Mouse (Mus musculus) CH12.LX (cell line): ENCODE measurements around the gene 4933415A04Rik. TPM values are rescaled to one million over a fixed set of nuclear protein-coding genes. Genes with fewer than 3 reads are reported as not detected.

ENCODE experiments used
- DNase-seq: peaks from one replicate; pipeline ENCODE4 v3.0.0-alpha.2; 2013; ENCODE audit errors: extremely low read depth
- H3K27ac ChIP-seq: 2 replicates; pipeline ENCODE4 v1.5.1; 2012; ENCODE audit warnings: low read depth, mild to moderate bottlenecking, control low read depth, moderate library complexity; ENCODE audit not compliant: insufficient read depth
- H3K27me3 ChIP-seq: replicated peaks from 2 replicates; pipeline ENCODE3; 2012; ENCODE audit warnings: inconsistent platforms
- H3K36me3 ChIP-seq, 2 experiments: replicated peaks in 1 of 2; 2 replicates each; pipeline versions ENCODE3 to v1.6.1; 2012; ENCODE audit warnings: inconsistent platforms in 1 of 2, low read length in 1 of 2, mild to moderate bottlenecking in 1 of 2, mixed read lengths in 1 of 2, moderate library complexity in 1 of 2; ENCODE audit not compliant: control insufficient read depth in 1 of 2, insufficient read depth in 1 of 2
- H3K4me1 ChIP-seq, 2 experiments: 2 replicates each; pipeline ENCODE4 v1.6.1; 2012; ENCODE audit warnings: inconsistent platforms in 1 of 2, moderate library complexity in 1 of 2; ENCODE audit not compliant: insufficient read depth in 2 of 2, control insufficient read depth in 1 of 2
- H3K4me2 ChIP-seq: 2 replicates; pipeline ENCODE4 v1.6.1; 2012; ENCODE audit warnings: low read depth, mild to moderate bottlenecking, control low read depth; ENCODE audit not compliant: poor library complexity, insufficient read depth, severe bottlenecking
- H3K4me3 ChIP-seq, 3 experiments: fragments of 150-350 bp in 1 of 3; sonication (generic) in 1 of 3; replicated peaks in 1 of 3; 2 replicates each; pipeline versions ENCODE3 to v1.5.1; 2011 to 2012; ENCODE audit warnings: low read depth in 2 of 3, low read length in 2 of 3, mild to moderate bottlenecking in 2 of 3, moderate library complexity in 2 of 3, control low read depth in 1 of 3, improper control_type of control experiment in 1 of 3, inconsistent platforms in 1 of 3, mixed read lengths in 1 of 3; ENCODE audit not compliant: poor library complexity in 1 of 3
- H3K79me2 ChIP-seq: replicated peaks from 2 replicates; pipeline ENCODE4 v1.6.1; 2012; ENCODE audit warnings: mild to moderate bottlenecking, moderate library complexity; ENCODE audit not compliant: control insufficient read depth, poor library complexity, insufficient read depth, severe bottlenecking; ENCODE audit errors: extremely low read depth
- H3K9ac ChIP-seq: 2 replicates; pipeline ENCODE4 v1.6.1; 2012; ENCODE audit warnings: low read depth, mild to moderate bottlenecking, control low read depth, moderate library complexity; ENCODE audit not compliant: insufficient read depth
- H3K9me3 ChIP-seq: replicated peaks from 2 replicates; pipeline ENCODE3; 2012; ENCODE audit warnings: low read length, inconsistent platforms, mixed read lengths
- CHD1 ChIP-seq: IDR thresholded peaks from 2 replicates; pipeline ENCODE4 v1.6.1; 2012; ENCODE audit warnings: low read depth, low read length, improper control_type of control experiment, inconsistent platforms
- CHD2 ChIP-seq: IDR thresholded peaks from 2 replicates; pipeline ENCODE4 v1.6.1; 2011; ENCODE audit warnings: low read length, improper control_type of control experiment
- CTCF ChIP-seq, 2 experiments: IDR thresholded peaks in 1 of 2; conservative IDR thresholded peaks in 1 of 2; 2 replicates each; pipeline ENCODE4 v1.5.1; 2011 to 2012; ENCODE audit warnings: low read depth in 2 of 2, low read length in 2 of 2, improper control_type of control experiment in 1 of 2, inconsistent platforms in 1 of 2, mild to moderate bottlenecking in 1 of 2, moderate library complexity in 1 of 2
- E2F4 ChIP-seq: IDR thresholded peaks from 2 replicates; pipeline ENCODE4 v1.6.1; 2011; ENCODE audit warnings: low read depth, low read length, improper control_type of control experiment; ENCODE audit not compliant: insufficient replicate concordance
- EP300 ChIP-seq: IDR thresholded peaks from 2 replicates; pipeline ENCODE4 v1.6.1; 2011; ENCODE audit warnings: low read length, improper control_type of control experiment
- ETS1 ChIP-seq: conservative IDR thresholded peaks from 2 replicates; pipeline ENCODE4 v1.6.1; 2012; ENCODE audit warnings: low read depth, mild to moderate bottlenecking, inconsistent platforms, low read length, improper control_type of control experiment, moderate library complexity
- HCFC1 ChIP-seq: IDR thresholded peaks from 2 replicates; pipeline ENCODE4 v1.6.1; 2012; ENCODE audit warnings: low read depth, mild to moderate bottlenecking, inconsistent platforms, low read length, improper control_type of control experiment
- IRF4 ChIP-seq: IDR thresholded peaks from 2 replicates; pipeline ENCODE4 v1.6.1; 2014; ENCODE audit warnings: low read depth, mild to moderate bottlenecking, inconsistent platforms, low read length, improper control_type of control experiment
- MAX ChIP-seq: IDR thresholded peaks from 2 replicates; pipeline ENCODE4 v1.6.1; 2011; ENCODE audit warnings: low read length, improper control_type of control experiment
- MAZ ChIP-seq: IDR thresholded peaks from 2 replicates; pipeline ENCODE4 v1.6.1; 2012; ENCODE audit warnings: low read depth, mild to moderate bottlenecking, inconsistent platforms, low read length, improper control_type of control experiment, moderate library complexity
- MXI1 ChIP-seq: IDR thresholded peaks from 2 replicates; pipeline ENCODE4 v1.6.1; 2011; ENCODE audit warnings: mild to moderate bottlenecking, low read depth, low read length, improper control_type of control experiment
- NRF1 ChIP-seq: IDR thresholded peaks from 2 replicates; pipeline ENCODE4 v1.6.1; 2014; ENCODE audit warnings: low read depth, mild to moderate bottlenecking, inconsistent platforms, low read length, improper control_type of control experiment, moderate library complexity
- TBP ChIP-seq: conservative IDR thresholded peaks from 2 replicates; pipeline ENCODE4 v1.6.1; 2011; ENCODE audit warnings: low read depth, low read length, improper control_type of control experiment
- USF2 ChIP-seq: conservative IDR thresholded peaks from 2 replicates; pipeline ENCODE4 v1.6.1; 2011; ENCODE audit warnings: low read depth, low read length, improper control_type of control experiment
- ZC3H11A ChIP-seq: IDR thresholded peaks from 2 replicates; pipeline ENCODE4 v1.6.1; 2012; ENCODE audit warnings: low read depth, mild to moderate bottlenecking, inconsistent platforms, low read length, improper control_type of control experiment
- ZMIZ1 ChIP-seq: IDR thresholded peaks from 2 replicates; pipeline ENCODE4 v1.6.1; 2012; ENCODE audit warnings: low read depth, mild to moderate bottlenecking, inconsistent platforms, low read length, improper control_type of control experiment
- ZNF384 ChIP-seq: IDR thresholded peaks from 2 replicates; pipeline ENCODE4 v1.6.1; 2012; ENCODE audit warnings: low read depth, low read length, improper control_type of control experiment, inconsistent platforms
- dilution Hi-C: fragments of 300-500 bp; cut with MboI; formaldehyde crosslinking; loops from 2 replicates; pipeline ENCODE4 v1.14.3; 2020; ENCODE audit warnings: low sequenced_read_pairs; ENCODE audit not compliant: extremely low pct_unique_long_range_greater_than_20kb, extremely low pct_ligation_motif_present
- in situ Hi-C: fragments of 300-500 bp; cut with MboI; formaldehyde crosslinking; loops from 3 replicates; pipeline ENCODE4 v1.14.3; 2019; ENCODE audit warnings: low sequenced_read_pairs, low pct_ligation_motif_present, low pct_unique_long_range_greater_than_20kb, mixed read lengths
- polyA plus RNA-seq: library from polyadenylated mRNA; unstranded; fragments of >175 nt; gene quantifications from 2 replicates; pipeline ENCODE4 v1.2.1, GENCODE M21; 2012; ENCODE audit warnings: low read depth; ENCODE audit not compliant: insufficient read length
- total RNA-seq, 2 experiments: library from RNA; depleted of rRNA; stranded (reverse); fragments of 300-350 nt in 1 of 2; fragments of >200 nt in 1 of 2; gene quantifications; 2 replicates each; pipeline ENCODE4 v1.2.3; 2012 to 2014

The 4933415A04Rik gene
- total and polyA plus RNA-seq, 3 experiments = not detected

DNA sequence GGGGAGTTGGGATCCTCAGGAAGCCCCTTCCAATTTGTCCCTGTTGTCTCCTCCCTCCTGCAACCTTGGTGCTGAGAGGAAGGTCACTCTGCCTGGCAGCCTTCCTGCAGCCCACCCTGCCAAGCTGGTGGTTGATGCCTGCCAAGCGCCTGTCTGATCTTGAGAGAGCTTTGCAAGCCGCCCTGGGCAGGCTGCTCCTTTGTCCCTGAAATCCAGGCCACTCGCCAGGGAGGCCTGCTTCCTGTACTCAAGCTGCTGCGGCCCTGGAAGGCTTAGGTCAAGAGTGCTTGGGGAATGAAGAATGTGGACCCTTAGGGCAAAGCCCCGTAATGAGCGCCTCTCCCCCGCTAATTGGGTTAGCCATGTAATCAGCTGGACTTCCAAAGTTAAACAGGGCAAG is 38.7 kb upstream of the 4933415A04Rik start:
- 0 out of 4 replicates have a peak, but pooled peaks cover 2 to 3% of the 10 kb centered on the region in 2 experiments for H3K4me1 ChIP-seq
- no peaks in the 10 kb centered on the region for H3K9me3 ChIP-seq
- no peak overlapping the region for H3K4me2 ChIP-seq
- no peaks in the 10 kb centered on the region for H3K79me2 ChIP-seq
- TF ChIP-seq USF2 (no peak), MAZ (no peak), MAX (no peak), CHD1 (no peak), NRF1 (no peak), ZNF384 (no peak), ZMIZ1 (no peak), ETS1 (no peak), ZC3H11A (no peak), E2F4 (no peak), CHD2 (no peak), MXI1 (no peak), HCFC1 (no peak), CTCF (conservative IDR thresholded peaks at IDR 0.05 in 1 of 2, IDR thresholded peaks at IDR 0.05 in 1 of 2; ENCODE audit: low read depth in 2 of 2, low read length in 2 of 2) (no peak), TBP (no peak)
- dilution Hi-C loops (no loop called here), in situ Hi-C loops (no loop called here)
- H3K27ac ChIP-seq = no peak overlapping the region
- H3K27me3 ChIP-seq = peaks cover 5% of the 10 kb centered on the region
- no peaks in the 10 kb centered on the region for H3K36me3 ChIP-seq
- no peak for DNase-seq
- H3K9ac ChIP-seq = no peak overlapping the region
- H3K4me3 ChIP-seq = no peak overlapping the region

- Histone ChIP-seq H3K4me1 (0 out of 4 replicates have a peak, but pooled peaks cover 2 to 3% of the 10 kb centered on the region in 2 experiments), H3K4me2 (no peak overlapping the region), H3K4me3 (no peak overlapping the region), H3K79me2 (no peaks in the 10 kb centered on the region), H3K9me3 (no peaks in the 10 kb centered on the region), H3K36me3 (no peaks in the 10 kb centered on the region), H3K27me3 (peaks cover 3% of the 10 kb centered on the region), H3K27ac (no peak overlapping the region), H3K9ac (no peak overlapping the region)
- TF ChIP-seq EP300 (no peak), E2F4 (no peak), IRF4 (no peak)
- DNase-seq = no peak
- in situ Hi-C loops (no loop called here), dilution Hi-C loops (no loop called here)
These were observed 38.0 kb upstream of the 4933415A04Rik start for GRCm38 (mm10) chr11:43548657-43549435.
